Mouse (Mus musculus) embryo, embryonic 9.5 days (tissue): ENCODE results near the gene Epb41.

ENCODE experiments used
- DNase-seq: peaks from one replicate; pipeline ENCODE4 v3.0.0-alpha.2; 2017; ENCODE audit errors: extremely low spot score

Gene Epb41

DNA sequence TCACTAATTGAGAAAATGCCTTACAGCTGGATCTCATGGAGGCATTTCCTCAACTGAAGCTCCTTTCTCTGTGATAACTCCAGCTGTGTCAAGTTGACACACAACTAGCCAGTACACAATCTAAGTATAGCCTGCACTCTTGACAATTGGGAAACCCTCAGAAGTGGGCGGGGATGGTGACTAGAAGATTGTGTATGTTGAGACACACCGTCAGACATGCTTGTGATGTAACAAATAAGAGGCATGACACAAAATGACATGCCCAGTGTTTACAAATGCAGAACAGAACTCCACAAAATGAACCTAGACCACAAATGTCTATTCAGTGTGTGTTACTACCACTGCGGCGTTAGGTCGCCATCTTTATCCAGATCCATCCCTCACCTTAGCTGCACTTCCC, 178.0 kb downstream of the Epb41 start:
- no peak for DNase-seq

DNA sequence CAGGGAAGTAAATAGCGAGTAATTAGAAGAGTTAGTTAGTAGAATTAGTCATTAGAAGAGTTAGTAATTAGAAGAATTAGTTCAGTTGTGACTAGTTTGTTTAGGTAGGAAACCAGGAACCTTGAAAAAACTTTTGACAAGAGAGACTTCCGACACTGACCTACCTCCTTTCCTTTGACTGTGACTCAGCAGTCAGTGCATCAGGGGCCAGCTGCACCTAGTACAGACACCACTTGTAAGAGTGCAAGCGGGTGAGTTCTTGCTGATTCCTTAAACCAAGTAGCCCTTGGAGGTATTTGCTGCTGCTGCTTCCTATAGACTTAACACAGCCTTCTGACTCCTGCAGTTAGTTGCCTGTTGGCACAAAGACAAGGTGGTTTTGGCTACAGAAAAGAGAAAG, 184.4 kb downstream of the Epb41 start:
- DNase-seq, result no peak

DNA sequence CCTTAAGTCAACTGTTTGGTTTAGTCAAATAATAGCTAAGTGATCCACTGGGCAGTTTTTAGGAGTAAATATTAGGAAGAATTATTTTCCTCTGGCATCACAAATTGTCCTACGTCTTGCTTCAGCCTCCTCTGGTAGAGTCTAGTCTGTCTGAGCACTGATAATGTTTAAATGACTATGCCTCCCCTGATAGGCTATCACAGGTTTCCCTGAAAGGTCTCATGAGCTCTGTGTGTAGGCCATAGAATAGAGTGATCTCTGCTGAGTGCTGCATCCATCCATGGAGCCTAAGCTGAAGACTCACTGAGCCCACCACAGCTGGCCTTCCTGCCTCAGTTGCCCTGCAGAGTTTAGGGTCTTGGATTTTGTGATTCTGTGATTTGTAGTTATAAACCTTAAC, 186.6 kb downstream of the Epb41 start:
- no peak for DNase-seq

DNA sequence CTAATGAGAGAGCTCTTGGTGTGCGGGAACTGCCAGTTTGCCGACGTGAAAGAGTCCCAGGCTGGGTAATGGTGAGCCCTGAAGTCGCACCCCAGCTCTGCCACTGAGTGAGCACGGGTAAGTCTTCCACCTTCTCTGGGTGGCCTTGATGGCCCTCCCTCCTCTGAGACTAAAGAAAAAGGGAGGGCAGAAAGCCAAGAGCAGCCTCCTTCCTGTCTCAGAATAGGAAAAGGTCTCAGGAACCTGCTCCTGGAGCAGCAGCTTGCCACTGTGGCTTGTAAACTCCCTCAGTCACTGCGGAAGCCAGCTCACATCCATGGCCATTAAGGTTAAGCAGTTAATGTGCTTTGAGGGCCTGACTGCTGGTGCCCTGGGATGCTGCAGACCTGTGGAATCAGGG, 189.7 kb downstream of the Epb41 start:
- no peak for DNase-seq

DNA sequence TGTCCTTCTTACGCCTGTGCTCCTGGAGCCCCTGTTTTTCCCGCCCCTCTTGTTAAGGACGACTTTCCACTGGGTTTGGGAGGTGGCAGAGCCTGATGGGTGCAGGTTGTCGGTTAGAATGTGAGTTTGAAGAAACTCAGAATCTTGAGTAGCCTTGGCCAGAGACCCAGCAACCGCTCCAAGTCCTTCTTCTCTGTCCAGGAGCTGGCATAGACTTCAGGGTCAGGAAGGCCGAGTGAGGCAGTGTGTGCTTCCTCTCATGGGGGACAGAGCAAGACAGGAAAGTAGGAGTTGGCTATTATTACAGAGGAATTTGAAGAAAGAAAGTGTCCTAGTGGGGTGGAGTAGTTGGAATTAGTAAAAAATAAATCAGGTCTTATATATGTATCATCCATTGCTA, 191.6 kb downstream of the Epb41 start:
- no peak for DNase-seq

DNA sequence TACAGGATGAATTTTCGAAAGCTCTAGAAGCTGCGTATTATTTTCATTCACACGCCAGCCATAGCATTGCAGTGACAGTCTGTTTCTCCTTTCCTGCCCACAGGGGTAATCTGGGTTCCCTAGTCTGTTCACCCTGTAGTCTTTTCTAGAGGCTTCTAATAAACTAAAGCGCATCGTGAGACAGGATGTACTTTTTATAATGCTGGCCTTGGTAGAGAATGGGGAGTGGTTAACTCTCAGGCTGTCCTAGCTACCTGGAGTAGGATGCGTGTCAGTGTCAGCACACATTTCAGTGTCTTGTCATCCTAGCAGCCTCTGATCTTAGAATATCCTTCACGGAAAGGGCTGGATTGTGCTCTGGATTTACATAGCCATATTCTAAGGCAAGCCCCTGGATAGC, 193.8 kb downstream of the Epb41 start:
- DNase-seq, result no peak

DNA sequence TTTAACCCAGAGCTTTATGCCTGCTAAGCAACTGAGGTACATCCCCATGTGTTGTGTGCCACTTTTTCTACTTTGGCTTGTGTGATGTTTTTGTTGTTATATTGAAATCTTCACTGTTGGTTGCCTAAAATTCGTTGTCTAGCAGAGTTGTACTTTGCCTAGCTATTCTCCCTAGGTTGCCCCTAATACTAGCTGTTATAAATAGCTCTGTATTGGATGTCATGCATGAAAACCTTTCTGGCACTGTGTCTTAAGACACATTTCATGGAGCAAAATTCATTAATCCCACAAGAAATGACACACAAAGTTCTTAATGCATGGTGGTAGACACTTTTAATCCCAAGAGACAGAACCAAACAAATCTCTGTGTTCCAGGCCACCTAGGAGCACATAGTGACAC, 195.4 kb downstream of the Epb41 start:
- no peak for DNase-seq

DNA sequence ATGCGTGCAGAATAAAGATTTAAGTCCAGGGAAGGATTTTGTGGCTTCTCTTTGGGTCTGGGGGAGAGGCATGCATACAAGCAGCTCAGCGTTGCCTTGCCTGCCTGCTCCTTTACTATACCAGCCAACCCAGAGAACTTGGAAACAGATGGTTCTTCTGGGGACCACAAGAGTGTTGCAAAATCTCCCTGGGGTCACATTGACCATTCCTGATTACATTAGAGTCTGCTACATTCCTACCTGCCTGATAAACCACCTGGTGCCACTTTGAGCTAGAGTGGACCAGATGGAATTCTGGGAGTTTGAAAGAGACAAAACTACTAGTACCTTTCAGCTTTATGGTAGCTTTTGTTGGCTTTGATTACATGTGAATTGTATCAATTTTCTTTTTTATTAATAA, 198.3 kb downstream of the Epb41 start:
- DNase-seq, result no peak

DNA sequence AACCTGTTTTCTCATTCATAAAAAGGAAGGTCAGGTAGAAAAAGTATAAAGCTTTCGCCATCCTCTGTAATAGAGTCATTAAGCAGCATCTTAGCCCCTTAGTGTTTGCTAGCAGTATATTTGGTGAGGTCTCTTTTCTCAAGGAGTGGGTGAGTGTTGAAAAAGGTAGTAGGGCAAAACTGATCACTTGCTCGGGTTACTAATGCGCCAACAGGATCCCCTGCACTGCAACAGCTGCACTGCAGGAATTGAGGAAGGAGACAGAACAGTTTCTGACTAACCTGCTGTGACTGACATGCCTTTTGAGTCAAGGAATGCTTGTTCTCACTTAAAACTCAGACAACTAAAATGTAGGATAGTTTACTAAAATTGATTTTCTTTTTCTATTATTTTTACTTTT, 199.9 kb downstream of the Epb41 start:
- DNase-seq, result no peak

DNA sequence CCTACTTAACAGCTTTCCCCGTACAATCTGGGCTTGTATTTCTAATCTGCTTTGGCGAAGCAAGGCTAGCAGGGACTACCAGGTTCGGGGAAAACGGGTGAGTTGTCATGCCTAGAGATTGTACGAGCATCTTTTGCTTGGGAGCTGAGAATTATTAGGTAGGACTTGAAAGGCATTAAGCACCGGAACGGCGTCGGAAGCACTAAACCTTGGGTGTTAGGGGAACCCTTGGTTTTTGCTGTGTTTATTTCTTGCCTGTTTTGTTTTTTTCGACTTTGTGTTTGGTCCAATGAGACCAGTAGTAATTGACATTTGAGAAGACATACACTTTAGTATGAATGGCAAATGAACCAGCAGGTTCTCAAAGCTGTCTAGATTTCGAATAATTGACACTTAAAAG, 200.6 kb downstream of the Epb41 start:
- no peak for DNase-seq

DNA sequence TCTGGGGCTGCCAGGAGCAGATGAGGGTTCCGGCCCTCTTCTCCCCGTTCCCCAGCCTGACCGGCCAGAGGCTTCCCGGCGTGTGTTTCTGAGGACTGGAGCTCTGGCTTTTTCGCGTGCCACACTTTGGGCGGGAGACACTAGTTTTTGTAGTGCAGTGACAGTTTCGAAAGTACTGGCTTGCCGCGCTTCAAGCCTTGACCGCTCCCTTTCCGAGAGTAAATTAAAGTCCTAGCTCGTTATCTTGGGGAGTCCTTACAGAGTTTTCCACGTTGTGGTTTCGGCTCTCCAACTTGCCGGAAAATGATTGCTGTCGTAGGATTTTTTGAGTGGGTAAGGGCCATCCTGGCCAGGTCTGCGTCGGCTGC, 201.0 kb downstream of the Epb41 start:
- no peak for DNase-seq
